Mouse (Mus musculus) embryonic fibroblast, embryonic 13.5 days (primary cell): ENCODE data around the gene Gm9758.
"Not testable (repeated sequence)": the region's sequence is repeated elsewhere in the genome, so short reads cannot be mapped to it uniquely, and the experiment has no call there.

Experiments
- CTCF ChIP-seq: IDR thresholded peaks from 2 replicates; pipeline ENCODE4 v1.5.1; 2011; ENCODE audit warnings: mild to moderate bottlenecking, control low read depth, low read length, moderate library complexity, borderline replicate concordance; ENCODE audit not compliant: insufficient read depth
- POLR2A ChIP-seq: IDR thresholded peaks from 2 replicates; pipeline ENCODE4 v1.6.1; 2011; ENCODE audit warnings: low read depth, mild to moderate bottlenecking, control low read depth, low read length, moderate library complexity

DNA sequence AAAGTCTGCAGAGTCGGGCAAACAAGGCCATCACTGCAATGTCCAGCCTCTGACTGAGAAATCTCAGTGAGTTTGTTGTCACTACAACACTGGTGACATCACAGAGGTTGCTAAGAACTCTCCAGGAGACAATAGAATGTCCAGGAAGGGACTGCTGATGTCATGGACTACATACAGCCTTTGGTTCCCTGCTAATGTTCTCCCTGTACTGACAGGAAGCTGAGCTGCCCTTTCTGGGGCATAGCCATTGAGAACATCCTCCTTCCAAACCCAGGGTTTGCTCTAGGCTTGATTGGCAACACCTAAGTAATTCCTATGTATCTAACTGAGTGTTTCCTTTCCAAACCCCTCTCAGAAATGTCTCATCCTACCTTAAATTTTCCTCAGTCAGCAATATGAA lies at the start of gene Gm9758:
- TF ChIP-seq POLR2A, CTCF: not testable (repeated sequence)
